Mouse (Mus musculus): ENCODE results near the gene Impg1.

DNA sequence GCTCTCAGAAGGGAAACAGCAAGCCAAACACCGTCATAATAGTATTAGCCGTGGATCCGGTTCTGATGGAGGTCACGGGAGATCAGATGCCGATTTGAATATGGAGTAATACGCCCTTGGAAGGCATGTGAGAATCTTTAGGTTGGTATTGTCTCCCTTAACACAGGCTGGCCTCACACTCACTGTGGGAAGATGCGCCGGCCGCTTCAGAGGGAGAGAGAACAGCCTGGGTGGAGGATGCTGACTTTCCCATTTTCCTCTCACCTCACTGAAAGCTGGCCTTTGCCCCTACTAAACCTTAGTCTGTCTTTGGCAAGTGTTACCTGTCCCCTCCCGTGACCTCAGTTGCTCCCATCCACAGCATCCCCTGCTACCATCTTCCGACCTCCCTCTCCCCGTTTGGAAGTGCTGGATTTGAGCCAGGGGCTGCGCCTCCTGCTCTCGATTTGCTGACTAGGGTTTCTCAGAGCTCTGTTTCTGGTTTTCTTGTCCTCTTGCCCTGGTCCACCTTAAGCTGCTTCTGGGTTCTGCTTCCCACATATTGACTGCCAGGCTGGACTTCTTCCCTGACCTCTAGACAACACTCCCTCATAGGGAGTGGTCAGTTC is 131.2 kb downstream of the Impg1 start:
- TF ChIP-seq EP300 (IDR thresholded peaks at IDR 0.05) (no peak), CTCF (IDR thresholded peaks at IDR 0.05) (no peak)

Data from lung, postnatal 0 days (tissue).